Mouse (Mus musculus) cerebellum, adult 11-12 months (tissue): ENCODE results near the gene Srrm2.

Experiments
- DNase-seq: peaks from one replicate; pipeline ENCODE4 v3.0.0; 2022

Gene Srrm2

DNA sequence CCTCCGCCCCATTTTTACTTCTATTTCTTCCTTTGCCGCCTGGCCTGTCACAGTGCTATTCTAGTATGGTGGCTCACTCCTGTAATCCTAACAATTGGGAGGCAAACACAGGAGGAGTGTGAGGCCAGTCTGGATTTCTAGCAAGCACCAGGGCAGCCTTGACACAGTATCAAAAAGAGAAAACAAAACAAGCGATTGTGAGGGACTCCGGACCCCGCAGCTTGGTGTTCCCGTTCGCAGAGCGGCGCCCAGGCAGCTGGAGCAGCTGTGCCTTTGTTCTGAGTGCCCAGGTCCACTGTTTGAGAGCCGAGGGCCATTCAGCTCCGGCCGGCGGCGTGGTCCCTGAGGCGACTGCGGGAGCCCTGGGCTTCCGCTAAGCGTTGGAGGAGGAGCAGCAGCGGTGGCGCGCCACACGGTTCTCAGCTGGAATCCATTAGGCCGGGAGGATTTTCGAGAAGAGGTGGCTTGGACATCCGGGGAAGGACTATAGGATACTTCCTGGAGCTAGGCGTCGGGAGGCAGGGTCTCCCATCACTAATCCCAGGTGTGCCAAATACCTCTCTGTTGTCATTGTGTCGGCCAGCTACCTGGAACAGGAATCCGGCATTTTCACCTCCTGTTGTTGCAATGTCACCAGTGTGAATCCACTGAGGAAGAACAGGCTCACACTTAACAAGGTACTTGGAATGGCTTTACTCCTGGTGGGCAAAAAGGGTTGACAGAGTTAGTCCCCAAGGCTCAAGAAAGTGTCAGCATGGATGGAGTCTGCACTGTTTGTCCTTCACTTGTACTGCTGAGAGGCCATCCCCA is at the start of gene Srrm2:
Gene Srrm2 (plus strand): TSS at position 264 of the 810 bp plus-strand sequence.
- peak; percentile 67 for DNase-seq

DNA sequence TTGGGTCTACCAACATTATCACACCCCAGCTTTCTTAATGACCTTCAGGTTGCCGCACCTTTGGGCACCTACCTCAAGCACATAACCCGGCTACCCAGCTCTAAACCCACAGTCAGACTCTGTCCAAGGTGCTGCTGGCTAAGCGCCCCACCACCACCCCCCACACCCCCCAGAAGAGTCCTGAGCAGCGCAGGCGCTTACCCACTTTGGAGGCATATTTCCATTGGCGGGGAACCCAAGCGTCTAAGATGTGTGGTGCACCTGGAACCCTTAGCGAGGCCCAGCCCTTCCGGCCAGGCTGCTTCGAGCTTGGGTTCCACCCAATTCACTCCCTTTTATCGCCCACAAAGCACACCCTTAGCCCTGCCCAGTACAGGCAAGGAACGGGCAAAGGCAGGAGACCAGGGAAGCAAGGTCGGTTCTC is 49.7 kb upstream of the Srrm2 start, which contains the start of gene Paqr4:
Gene Paqr4 (minus strand): TSS at position 270 of the 424 bp plus-strand sequence.
- peak; percentile 72 for DNase-seq

DNA sequence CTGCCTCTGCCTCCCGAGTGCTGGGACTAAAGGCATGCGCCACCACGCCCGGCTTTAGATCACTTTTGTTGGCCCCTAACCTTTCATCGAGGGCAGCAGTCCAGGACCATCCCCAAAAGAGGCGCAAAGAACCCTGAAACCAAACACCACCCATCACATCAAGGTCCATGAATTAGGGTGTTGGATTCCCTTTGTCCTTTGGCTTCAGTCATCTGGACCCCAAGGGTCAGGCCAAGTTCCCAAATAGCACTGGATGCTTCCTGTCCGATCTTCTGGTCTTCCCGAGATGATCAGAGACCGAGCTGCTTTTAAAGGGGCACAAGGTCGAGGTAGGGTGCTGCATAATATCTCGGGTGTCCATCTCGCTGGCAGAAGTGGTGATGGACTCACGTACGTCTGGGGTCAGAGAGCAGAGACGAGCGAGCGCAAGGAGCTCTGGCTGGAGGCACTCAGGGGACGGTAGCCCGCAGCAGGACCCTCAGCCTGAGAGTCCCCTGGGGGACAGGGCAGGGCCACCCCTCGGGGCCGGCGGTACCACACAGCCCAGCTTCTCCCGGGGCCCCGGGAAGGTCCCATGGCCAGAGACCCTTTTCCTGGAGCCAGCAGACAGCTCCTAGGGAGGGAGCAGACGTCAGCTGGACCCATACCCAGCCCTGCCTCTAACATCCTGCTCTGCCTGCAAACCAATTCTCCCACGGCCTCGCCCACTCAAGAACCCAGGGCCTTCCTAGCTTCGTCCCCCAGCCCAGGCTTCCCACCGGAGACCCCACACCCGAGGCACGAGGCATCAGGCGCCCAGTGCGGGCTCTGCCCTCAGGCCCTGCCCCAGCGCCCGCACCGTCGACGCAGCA is 48.7 kb upstream of the Srrm2 start:
- DNase-seq, result peak; percentile 63

DNA sequence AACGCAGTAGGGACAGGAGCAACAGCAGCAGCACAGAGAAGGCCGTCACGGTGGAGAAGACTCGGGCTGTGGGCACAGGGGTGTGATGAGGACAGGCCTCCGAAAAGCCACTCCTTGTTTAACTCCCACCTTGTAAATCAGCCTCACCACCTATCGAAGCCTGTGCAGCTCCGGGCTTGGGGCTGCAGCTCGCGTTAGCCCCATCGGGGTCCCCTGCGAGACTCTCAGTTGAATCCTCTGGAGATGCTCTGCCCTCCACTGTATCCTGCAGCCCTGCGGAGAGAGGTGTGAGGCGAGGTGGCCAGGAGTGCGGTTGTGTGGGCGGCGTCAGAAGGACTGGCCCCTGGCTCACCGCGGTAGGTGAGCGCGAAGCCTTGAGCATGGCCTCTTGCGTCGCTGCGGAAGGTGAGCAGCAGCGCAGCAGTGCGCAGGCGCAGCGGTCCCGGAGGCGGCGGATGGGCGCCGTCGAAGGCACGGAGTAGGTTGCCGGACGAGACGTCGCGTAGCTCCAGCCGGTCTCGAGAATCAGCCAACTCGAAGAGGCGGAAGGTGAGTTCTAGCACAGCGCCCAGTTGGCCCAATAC is 48.0 kb upstream of the Srrm2 start:
- peak; percentile 65 for DNase-seq

DNA sequence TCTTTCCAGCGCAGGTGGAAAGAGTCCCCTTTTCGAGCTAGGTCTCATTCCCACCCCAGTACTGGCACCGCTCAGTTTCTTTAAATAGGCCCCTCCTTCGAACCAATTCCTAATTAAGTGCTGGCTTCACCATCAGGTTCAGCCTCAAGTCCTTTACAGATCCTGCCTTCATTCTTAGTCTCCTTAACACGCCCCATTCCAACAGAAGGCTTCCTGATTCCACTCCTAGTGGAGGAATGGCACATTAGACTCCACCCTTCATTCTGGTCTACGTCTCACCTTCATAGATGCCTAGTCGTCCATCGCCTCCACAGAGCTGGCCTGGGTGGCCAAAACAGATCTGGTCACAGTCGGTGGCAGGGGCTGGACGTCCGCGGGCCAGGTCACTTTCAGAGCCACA is 47.4 kb upstream of the Srrm2 start:
- DNase-seq, result no peak

DNA sequence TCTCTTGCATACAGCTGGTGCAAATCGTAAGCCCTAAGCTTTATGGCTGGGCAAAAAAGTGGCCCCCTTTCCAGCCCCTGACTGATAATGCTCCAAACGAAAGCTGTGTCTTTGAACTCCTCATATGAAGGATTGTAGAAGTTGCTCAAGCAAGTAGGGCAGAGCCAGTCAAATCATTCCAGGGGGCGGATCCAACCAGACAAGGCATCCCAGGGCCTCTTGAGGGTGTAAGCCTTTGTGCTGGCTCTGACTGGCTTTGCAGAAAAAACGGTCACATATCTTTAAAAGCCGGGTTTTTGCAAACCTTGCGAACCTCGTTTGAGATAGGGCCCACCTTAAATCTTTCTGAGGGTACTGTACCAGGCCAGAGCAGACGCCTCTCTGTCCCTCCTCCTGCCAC is 46.3 kb upstream of the Srrm2 start:
- DNase-seq, result peak; percentile 28

DNA sequence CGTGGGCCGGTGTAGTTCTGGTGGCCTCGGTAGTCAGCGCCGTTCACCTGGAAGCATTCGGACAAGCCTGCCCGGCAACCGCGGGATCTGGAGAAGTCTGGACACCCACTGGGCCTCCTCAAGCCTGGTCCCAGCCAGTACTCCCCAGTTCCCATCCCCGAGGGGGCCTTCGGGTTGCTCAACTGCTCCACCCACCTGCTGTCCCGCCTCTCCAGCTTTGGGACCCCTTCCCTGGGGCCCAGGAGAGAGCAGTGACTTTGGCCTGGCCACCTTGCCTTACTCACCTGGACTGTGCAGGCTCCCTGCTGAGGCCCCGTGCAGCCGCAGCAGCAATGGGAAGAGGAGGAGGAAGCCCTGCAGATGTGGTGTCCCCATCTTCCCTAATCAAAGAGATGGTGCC is 45.7 kb upstream of the Srrm2 start:
- DNase-seq, result peak; percentile 52

DNA sequence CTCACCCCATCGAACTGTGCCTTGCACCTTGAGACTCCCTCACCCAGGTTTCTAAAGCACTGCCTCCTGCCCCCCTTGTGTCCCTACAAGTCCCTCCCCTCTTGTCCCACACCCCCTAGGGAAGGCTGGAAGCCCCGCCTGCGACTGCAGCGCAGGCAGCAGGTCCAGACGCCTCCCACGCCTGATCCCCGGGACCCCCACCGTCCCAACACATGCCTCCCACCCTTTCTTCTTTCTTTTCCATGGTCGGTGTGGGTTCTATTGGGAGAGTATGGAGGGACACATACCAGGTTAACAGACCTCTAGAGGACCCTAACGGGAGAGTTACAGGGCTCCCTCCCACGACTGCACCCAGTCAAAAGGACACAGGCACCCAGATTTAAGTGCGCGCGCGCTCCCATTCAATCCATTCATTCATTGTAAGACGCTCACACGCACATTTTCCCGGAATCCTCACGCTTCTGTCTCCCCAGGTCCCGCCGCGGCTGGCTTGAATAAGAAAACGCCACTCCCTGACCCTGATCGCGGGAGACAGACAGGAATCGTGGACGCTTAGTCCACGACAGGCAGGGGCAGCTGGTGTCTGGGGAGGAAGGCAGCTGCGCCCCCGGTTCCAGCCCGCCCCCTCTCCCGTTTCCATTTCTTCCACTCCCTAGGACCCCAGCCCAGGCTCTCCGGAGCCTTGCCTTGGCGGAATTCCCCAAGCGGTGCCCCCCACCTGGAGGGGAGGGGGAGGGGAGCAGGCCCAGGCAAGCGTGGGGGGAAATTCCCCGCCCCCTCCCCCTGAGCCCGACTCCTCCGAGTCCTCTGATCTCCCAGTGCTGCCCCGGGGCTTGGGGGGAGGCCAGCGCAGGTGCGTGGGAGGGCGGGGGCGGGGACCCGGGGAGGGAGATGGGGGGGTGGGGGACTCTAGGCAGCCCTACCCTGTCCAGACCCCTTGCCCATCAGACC is 44.8 kb upstream of the Srrm2 start, which contains the start of gene Kremen2:
Gene Kremen2 (minus strand): TSS at position 533 of the 951 bp plus-strand sequence.
- DNase-seq, result peak; percentile 48

DNA sequence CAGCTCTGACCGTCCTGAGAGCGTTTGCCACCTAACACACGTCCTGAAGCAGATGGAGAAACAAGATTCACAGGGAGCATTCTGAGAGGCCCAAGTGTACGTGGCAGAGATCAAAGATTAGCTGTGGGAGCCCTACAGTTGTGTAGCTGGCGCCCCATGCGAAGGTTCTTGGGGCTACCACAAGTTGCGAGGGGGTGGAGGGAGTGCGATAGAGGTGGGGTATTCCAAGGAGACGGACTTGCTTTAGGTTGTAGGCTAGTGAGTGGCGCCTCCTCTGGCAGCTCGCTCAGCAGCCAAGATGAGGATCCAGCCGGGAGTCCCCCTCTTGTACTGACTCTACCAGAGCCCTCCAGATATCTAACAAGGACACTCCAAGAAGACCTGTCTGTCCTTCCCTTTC is 44.0 kb upstream of the Srrm2 start:
- DNase-seq, result peak; percentile 42

- peak; percentile 20 for DNase-seq
Observed at GRCm38 (mm10) chr17:23746767-23747166, 43.6 kb upstream of the Srrm2 start.

DNA sequence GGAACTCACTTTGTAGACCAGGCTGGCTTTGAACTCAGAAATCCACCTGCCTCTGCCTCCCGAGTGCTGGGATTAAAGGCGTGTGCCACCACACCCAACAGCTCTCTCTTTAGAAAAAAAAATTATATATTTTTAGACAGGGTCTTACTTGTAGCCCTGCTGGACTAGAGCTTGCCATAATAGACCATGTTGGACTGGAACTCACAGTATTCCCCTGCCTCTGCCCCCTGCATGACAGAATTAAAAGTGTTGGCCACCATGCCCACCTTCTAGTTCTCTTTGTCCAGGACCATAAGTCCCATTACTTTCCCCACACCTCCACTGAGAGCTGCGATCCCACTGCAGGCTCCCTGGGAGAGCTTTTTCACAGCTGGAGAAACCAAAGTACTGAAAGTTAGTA is 42.9 kb upstream of the Srrm2 start:
- DNase-seq, result no peak

GRCm38 (mm10) chr17:23748026-23748425 is 42.3 kb upstream of the Srrm2 start:
- no peak for DNase-seq

DNA sequence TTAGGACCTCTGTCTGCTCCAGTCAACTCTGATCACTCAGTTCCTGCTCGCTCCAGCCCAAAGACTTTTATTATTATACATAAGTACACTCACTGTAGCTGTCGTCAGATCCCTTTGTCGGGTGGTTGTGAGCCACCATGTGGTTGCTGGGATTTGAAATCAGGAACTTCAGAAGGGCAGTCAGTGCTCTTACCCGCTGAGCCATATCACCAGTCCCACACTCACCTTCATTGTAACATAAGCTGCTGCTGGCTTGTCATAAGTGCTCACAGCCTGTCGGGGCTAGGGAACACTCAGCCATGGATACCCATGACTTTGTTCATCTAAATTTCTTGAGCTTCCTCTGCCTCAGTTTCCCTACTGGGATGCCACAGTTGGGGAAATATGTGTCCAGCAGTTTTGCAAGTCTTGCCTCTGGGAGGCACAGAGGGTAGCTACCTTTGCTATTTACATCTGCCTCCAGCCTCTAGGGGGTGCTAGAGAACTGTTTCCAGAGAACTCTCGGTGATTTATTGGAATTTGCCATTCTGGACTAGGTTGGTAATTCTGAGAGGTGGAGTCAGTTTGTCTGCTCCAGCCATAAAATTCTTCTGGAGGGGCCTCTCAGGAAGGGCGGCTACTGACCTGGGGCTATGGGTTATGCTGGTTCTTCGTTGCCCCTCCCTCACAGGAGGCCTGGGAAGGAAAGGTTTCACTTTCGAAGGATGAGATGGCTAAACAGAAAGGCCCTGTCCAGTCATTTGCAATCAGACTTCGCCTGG is 41.5 kb upstream of the Srrm2 start:
- DNase-seq, result peak; percentile 68

GRCm38 (mm10) chr17:23749400-23750191 is 40.7 kb upstream of the Srrm2 start:
- DNase-seq, result no peak

DNA sequence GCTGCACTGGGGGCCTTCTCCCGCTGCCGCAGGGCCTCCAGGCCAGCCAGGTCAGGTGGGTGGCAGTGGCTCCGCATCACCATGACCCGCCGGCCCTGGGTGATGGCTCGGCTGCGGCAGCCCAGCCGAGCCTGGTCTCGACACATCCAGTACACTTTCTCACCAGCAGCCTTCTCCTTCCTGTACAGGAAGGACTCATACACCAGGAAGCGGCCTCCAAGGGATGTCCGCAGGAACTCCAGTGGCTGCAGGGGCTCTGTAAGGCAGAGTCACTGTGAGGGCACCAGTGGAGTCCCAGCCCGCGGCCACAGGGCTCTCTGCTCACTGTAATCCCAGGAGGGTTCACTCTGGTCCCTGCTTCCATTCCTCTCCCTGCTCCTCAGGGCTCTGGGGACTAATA is 34.6 kb upstream of the Srrm2 start:
- DNase-seq, result no peak

DNA sequence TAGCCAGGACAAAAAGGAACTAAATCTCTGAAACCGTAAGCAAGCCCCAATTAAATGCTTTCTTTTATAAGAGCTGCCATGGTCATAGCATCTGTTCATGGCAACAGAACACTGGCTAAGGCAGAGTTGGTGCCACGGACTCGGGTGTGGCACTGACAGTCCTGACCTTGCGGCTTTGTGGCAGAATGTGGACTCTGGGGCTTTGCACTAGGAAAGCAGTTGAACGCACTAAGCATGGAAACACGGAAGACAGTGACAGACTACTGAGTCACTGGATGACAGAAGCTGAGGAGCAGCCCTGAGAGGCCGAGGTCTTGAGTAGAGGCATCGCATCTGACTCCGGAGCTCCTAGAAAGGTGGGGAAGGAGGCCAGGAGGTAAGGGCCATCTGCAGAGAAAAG is 32.8 kb upstream of the Srrm2 start:
- no peak for DNase-seq

DNA sequence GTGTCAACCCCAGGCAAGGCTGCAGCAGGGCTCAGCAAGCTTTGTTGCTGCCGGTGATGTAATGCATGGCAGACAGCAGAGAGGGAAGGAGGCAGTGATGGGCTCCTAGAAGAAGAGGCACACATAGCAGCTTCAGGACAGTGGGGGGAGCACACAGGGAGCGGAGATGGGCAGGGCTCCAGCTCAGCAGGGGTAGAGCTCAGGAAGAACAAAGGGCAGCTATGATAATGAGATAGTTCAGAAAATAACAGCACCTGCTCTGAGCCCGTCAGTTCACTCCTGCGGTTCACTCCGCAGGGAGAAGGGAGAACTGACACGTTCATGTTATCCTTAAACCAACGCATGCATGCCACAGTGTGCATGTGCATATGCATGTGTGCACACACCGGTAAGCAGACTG is 31.5 kb upstream of the Srrm2 start:
- peak; percentile 69 for DNase-seq

- no peak for DNase-seq
Observed at GRCm38 (mm10) chr17:23760231-23760630, 30.1 kb upstream of the Srrm2 start.

- no peak for DNase-seq
Observed at GRCm38 (mm10) chr17:23761155-23761554, 29.2 kb upstream of the Srrm2 start.

DNA sequence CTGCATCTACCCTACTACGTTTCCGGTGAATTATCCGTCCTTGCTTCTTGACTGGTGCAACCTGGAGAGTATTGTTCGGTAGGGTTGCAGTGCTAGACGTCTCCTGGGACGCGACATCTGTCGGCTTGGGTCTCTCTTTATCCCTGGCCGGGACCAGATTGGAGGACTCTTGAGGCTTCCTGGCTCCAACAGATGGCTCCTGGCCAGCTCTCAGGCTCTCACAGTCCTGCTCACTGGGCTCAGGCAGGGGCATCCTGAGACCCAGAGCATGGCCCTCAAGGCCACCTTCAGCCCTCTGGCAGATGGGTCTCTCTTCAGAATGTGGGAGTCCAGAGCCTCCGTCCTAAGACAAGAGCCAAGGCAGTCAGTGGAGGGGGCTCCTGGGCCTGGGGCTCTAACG is 27.4 kb upstream of the Srrm2 start:
- peak; percentile 65 for DNase-seq

- DNase-seq, result no peak
Observed at GRCm38 (mm10) chr17:23770493-23770892, 19.8 kb upstream of the Srrm2 start.
